Mouse (Mus musculus): ENCODE results near the gene Arhgef2. TPM values are rescaled to one million over a fixed set of nuclear protein-coding genes. Genes with fewer than 3 reads are reported as not detected.
A peak's percentile ranks its signal among the peaks of the same experiment; 100 is the strongest.

Arhgef2 gene
- polyA plus RNA-seq, 1 experiment: 361 TPM

DNA sequence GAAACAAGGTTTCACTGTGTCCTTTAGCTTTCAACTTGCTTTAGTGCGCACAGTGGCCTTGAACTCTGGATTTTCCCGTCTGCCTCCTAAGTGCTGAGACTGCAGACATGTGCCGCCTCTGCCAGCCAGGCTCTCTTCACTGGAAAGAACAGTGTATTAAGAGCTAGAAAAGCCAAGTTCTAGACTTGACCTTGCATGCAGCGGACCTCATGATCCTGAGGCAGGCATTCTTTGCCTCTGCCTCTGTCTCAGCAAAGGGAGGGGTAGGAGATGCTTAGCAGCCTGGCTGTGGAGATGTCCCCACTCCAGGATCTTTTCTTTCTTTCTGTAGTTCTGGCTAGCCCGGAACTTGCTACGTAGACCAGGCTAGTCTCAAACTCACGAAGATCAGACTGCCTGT, 903 bp upstream of the Arhgef2 start:
- Histone ChIP-seq H3K27me3 (ENCODE audit: control insufficient read depth, insufficient read depth, insufficient read length) (no peaks in the 10 kb centered on the region), H3ac (ENCODE audit: control insufficient read depth, insufficient read length) (no peak overlapping the region), H3K4me2 (ENCODE audit: low read depth) (no peak overlapping the region), H3K36me3 (ENCODE audit: control insufficient read depth, insufficient read depth) (no peaks in the 10 kb centered on the region), H3K4me3 (no peak overlapping the region), H3K79me2 (ENCODE audit: control insufficient read depth, insufficient read depth) (no peaks in the 10 kb centered on the region)
- no peak for TF ChIP-seq MAX (IDR thresholded peaks at IDR 0.05; ENCODE audit: low read depth)

DNA sequence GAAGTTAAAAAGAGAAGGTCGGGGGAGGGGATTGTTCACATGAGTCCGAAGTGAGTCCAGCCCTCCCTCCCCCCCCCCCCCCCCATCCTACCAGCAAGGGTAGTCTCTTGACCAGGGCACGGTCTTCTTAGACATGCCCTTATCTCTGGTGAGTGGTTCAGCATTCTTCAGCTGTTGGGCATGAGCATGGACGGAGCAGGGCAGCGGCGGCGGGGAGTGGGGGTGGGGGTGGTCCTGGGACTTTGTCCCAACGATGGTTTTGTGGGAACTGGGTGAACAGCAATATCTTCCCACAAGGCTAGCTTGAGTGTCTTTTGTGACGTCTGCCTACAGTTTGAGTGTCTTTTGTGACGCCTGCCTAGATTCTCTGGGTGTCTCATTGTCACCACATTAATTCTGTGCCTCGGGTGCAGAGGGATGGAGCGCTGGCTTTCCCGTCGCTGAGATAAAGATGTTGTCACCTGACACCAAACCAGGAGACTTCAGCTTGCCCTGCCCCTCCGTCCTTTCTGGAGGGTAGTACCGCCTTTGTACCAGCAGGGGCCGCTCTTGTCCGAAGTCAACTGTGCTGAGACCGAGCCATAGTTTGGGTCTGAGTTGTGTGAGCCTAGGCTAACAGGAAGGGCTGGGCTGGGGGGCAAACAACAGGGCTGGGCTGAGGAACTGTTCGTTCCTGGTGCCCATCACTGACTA, 1.4 kb downstream of the Arhgef2 start:
- Histone ChIP-seq H3K36me3 (ENCODE audit: control insufficient read depth, insufficient read depth) (no peaks in the 10 kb centered on the region), H3K4me3 (peak overlapping the region; percentile 8), H3K79me2 (ENCODE audit: control insufficient read depth, insufficient read depth) (no peaks in the 10 kb centered on the region), H3K4me2 (ENCODE audit: low read depth) (peak overlapping the region; percentile 91), H3K27me3 (ENCODE audit: control insufficient read depth, insufficient read depth, insufficient read length) (no peaks in the 10 kb centered on the region), H3ac (ENCODE audit: control insufficient read depth, insufficient read length) (no peak overlapping the region)
- TF ChIP-seq POLR2AphosphoS2 (IDR thresholded peaks at IDR 0.05; ENCODE audit: insufficient read length, low read depth): peak; percentile 57
- peak in 1 of 3 experiments; percentile 25 for TF ChIP-seq MYOG (IDR thresholded peaks at IDR 0.05; ENCODE audit: control insufficient read depth in 1 of 3, insufficient read depth in 1 of 3, insufficient read length in 2 of 3, low read depth in 2 of 3)
- TF ChIP-seq CEBPB (IDR thresholded peaks at IDR 0.05; ENCODE audit: insufficient read depth, poor library complexity, severe bottlenecking): no peak
- TF ChIP-seq E2F4 (IDR thresholded peaks at IDR 0.05; ENCODE audit: insufficient read depth): no peak
- TF ChIP-seq MAX (IDR thresholded peaks at IDR 0.05; ENCODE audit: low read depth): no peak
- no peak for TF ChIP-seq REST (IDR thresholded peaks at IDR 0.05; ENCODE audit: insufficient read depth, insufficient read length)
- TF ChIP-seq POLR2A (IDR thresholded peaks at IDR 0.05; ENCODE audit: insufficient read length, low read depth): peak; percentile 10
- peak in 2 of 3 experiments; percentile 43 to 64 for TF ChIP-seq MYOD1 (IDR thresholded peaks at IDR 0.05; ENCODE audit: control insufficient read depth in 1 of 3, insufficient read length in 2 of 3, low read depth in 2 of 3)

DNA sequence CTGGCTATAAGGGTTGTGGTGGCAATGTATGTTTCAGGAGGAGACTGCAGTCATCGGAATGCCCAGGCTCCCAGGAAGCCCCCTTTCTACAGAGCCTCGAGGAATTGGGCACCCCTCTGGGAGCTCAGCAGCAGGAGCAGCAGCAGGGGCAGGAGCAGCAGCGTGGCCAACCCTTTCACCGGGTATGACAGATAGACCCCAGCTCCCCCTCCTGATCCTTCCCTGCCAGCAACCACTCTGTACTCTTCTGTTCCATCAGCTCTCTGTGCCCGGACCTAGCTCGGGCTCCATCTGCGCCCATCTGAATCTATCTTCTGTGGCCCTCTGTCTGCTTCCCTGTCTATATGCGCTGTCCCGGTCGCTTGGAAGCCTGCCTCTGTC, 2.0 kb downstream of the Arhgef2 start:
- Histone ChIP-seq H3K4me3 (peak overlapping the region; percentile 8), H3K79me2 (ENCODE audit: control insufficient read depth, insufficient read depth) (no peaks in the 10 kb centered on the region), H3K27me3 (ENCODE audit: control insufficient read depth, insufficient read depth, insufficient read length) (no peaks in the 10 kb centered on the region), H3ac (ENCODE audit: control insufficient read depth, insufficient read length) (peak overlapping the region; percentile 1), H3K36me3 (ENCODE audit: control insufficient read depth, insufficient read depth) (no peaks in the 10 kb centered on the region), H3K4me2 (ENCODE audit: low read depth) (peak overlapping the region; percentile 91)
- TF ChIP-seq MYOD1 (IDR thresholded peaks at IDR 0.05; ENCODE audit: control insufficient read depth in 1 of 3, insufficient read length in 2 of 3, low read depth in 2 of 3) (no peak), POLR2A (IDR thresholded peaks at IDR 0.05; ENCODE audit: insufficient read length, low read depth) (peak; percentile 1), POLR2AphosphoS2 (IDR thresholded peaks at IDR 0.05; ENCODE audit: insufficient read length, low read depth) (no peak), E2F4 (IDR thresholded peaks at IDR 0.05; ENCODE audit: insufficient read depth) (no peak)

DNA sequence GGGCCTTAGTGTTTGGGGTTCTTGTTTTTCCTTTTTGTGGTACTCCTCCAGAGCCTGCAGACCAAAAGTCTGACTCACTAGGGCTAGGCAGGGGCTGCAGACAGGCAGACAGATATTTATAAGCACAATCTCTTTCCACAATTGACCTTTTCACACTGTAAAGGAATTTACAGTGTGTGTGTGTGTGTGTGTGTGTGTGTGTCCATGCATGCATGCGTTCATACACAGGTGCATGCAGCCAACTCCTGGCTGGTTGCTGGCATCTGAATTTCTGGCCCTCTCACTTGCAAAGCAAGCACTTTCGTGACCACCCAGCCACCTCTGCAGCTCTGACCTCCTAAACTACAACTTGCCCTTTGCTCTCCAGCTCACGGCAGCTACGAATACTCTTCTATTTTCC, 3.3 kb downstream of the Arhgef2 start:
- no peaks in the 10 kb centered on the region for H3K36me3 ChIP-seq (ENCODE audit: control insufficient read depth, insufficient read depth)
- H3K79me2 ChIP-seq (ENCODE audit: control insufficient read depth, insufficient read depth): no peaks in the 10 kb centered on the region
- H3K27me3 ChIP-seq (ENCODE audit: control insufficient read depth, insufficient read depth, insufficient read length): no peaks in the 10 kb centered on the region
- H3K4me3 ChIP-seq: peak overlapping the region; percentile 8
- H3K4me2 ChIP-seq (ENCODE audit: low read depth): peak overlapping the region; percentile 91
- H3ac ChIP-seq (ENCODE audit: control insufficient read depth, insufficient read length): no peak overlapping the region
- TF ChIP-seq MYOG (IDR thresholded peaks at IDR 0.05; ENCODE audit: control insufficient read depth in 1 of 3, insufficient read depth in 1 of 3, insufficient read length in 2 of 3, low read depth in 2 of 3): peak in 2 of 3 experiments; percentile 35 to 78
- TF ChIP-seq REST (IDR thresholded peaks at IDR 0.05; ENCODE audit: insufficient read depth, insufficient read length): no peak
- TF ChIP-seq E2F4 (IDR thresholded peaks at IDR 0.05; ENCODE audit: insufficient read depth): no peak
- TF ChIP-seq CEBPB (IDR thresholded peaks at IDR 0.05; ENCODE audit: insufficient read depth, poor library complexity, severe bottlenecking): no peak
- no peak for TF ChIP-seq SRF (IDR thresholded peaks at IDR 0.05; ENCODE audit: control insufficient read depth, insufficient read length, low read depth)
- TF ChIP-seq POLR2A (IDR thresholded peaks at IDR 0.05; ENCODE audit: insufficient read length, low read depth): no peak
- peak in 2 of 3 experiments; percentile 73 to 87 for TF ChIP-seq MYOD1 (IDR thresholded peaks at IDR 0.05; ENCODE audit: control insufficient read depth in 1 of 3, insufficient read length in 2 of 3, low read depth in 2 of 3)
- TF ChIP-seq MAX (IDR thresholded peaks at IDR 0.05; ENCODE audit: low read depth): no peak
- no peak for TF ChIP-seq POLR2AphosphoS2 (IDR thresholded peaks at IDR 0.05; ENCODE audit: insufficient read length, low read depth)
- TF ChIP-seq TCF3 (IDR thresholded peaks at IDR 0.05; ENCODE audit: insufficient read length, low read depth): no peak
- no peak for TF ChIP-seq USF1 (IDR thresholded peaks at IDR 0.05; ENCODE audit: low read depth)
- TF ChIP-seq TCF12 (IDR thresholded peaks at IDR 0.05; ENCODE audit: insufficient read depth, poor library complexity, severe bottlenecking): no peak

DNA sequence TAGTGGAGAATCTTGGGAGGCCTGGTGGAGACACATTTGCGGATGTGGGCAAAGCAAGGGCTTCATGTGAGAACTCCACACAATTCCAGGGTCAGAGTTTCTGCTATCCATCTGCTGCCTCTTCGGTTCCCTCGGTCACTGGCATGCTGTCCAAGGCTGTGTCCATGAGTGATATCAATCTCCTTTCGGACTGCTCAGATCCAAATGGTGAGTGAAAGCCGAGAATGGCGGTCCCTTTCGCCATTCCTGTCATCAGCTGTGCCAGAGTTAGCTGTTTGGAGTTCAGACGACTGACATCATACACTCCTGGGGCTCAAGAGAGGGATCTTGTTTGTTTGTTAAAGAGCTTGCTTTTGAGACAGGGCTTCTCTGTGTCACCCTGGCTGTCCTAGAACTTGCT, 8.7 kb downstream of the Arhgef2 start:
- TF ChIP-seq REST (IDR thresholded peaks at IDR 0.05; ENCODE audit: insufficient read depth, insufficient read length): no peak
- TF ChIP-seq E2F4 (IDR thresholded peaks at IDR 0.05; ENCODE audit: insufficient read depth): no peak
- no peak for TF ChIP-seq USF1 (IDR thresholded peaks at IDR 0.05; ENCODE audit: low read depth)
- TF ChIP-seq MAX (IDR thresholded peaks at IDR 0.05; ENCODE audit: low read depth): no peak
- TF ChIP-seq TCF3 (IDR thresholded peaks at IDR 0.05; ENCODE audit: insufficient read length, low read depth): no peak
- no peak for TF ChIP-seq POLR2A (IDR thresholded peaks at IDR 0.05; ENCODE audit: insufficient read length, low read depth)
- no peak for TF ChIP-seq MYOG (IDR thresholded peaks at IDR 0.05; ENCODE audit: control insufficient read depth in 1 of 3, insufficient read depth in 1 of 3, insufficient read length in 2 of 3, low read depth in 2 of 3)
- no peak for TF ChIP-seq MYOD1 (IDR thresholded peaks at IDR 0.05; ENCODE audit: control insufficient read depth in 1 of 3, insufficient read length in 2 of 3, low read depth in 2 of 3)
- no peak for TF ChIP-seq CEBPB (IDR thresholded peaks at IDR 0.05; ENCODE audit: insufficient read depth, poor library complexity, severe bottlenecking)
- H3K4me2 ChIP-seq (ENCODE audit: low read depth): no peak overlapping the region
- H3K27me3 ChIP-seq (ENCODE audit: control insufficient read depth, insufficient read depth, insufficient read length): no peaks in the 10 kb centered on the region
- peaks cover 17% of the 10 kb centered on the region for H3K36me3 ChIP-seq (ENCODE audit: control insufficient read depth, insufficient read depth)
- peaks cover 33% of the 10 kb centered on the region for H3K79me2 ChIP-seq (ENCODE audit: control insufficient read depth, insufficient read depth)
- no peak overlapping the region for H3K4me3 ChIP-seq
- H3ac ChIP-seq (ENCODE audit: control insufficient read depth, insufficient read length): no peak overlapping the region
